Mouse (Mus musculus) T-helper 2 cell (primary cell): ENCODE results near the gene Zfp408.
"Not testable (repeated sequence)": the region's sequence is repeated elsewhere in the genome, so short reads cannot be mapped to it uniquely, and the experiment has no call there.

Experiments used
- in situ Hi-C: fragments of 300-600 bp; cut with MboI, MseI; formaldehyde crosslinking; loops from one replicate; pipeline ENCODE4 v1.15.1; 2025; ENCODE audit warnings: high pct_unique_total_duplicates

The Zfp408 gene

GRCm38 (mm10) chr2:91651458-91652258 is 2.1 kb upstream of the Zfp408 start:
- in situ Hi-C loops, result no loop called here

DNA sequence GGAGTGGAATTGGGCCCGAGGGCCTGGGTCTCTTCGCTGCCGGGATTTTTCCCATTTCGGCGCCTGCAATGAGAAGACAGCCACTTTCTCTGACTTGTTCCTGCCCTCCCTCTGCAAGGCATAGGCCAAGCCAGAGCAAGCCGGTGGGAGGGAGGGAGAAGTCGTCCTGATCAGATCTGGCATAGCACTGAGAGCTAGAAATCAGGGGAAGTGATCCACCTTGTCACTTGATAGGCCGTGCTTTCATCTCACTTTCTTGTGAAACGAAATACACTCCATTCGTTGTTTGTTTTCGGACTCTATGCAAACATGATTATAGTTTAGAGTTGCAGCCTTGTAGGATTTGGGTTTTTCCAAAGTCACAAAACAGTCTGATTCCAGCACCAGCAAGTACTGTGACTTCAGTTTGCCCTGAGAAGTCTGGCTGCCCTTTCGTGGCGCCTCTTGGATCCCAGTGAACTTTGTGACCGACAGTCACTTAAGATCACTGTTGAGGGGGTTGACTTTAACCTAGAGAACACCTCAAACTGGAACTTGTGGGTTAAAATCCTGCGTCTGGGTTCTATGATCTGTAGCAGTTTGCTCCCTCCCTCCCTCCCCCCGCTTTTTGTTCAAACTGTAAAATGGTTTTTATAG is 887 bp upstream of the Zfp408 start:
- in situ Hi-C loops, result no loop called here

DNA sequence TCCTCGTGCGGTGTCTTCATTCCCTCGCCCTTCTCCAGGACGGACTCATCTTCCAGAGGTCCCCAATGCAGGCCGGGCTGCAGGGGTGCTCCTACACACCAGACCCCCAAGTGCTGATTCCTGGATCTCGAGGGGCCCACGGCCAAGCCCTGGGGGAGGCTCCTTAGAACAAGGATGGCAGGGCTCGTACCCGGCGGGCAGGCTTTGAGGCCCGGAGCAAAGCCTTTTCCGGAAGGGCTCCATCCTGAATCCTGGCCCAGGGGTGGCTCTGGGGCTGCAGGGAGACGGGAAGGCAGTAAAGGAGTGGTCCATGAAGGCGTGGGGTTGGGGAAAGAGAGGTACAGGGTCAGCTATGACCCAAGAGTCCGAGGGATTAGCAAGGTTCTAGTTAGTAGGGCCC is 439 bp downstream of the Zfp408 start:
- in situ Hi-C loops, result no loop called here

- in situ Hi-C loops, result no loop called here
These were observed 2.9 kb downstream of the Zfp408 start for GRCm38 (mm10) chr2:91646733-91647132.

GRCm38 (mm10) chr2:91645811-91646210 is 3.8 kb downstream of the Zfp408 start:
- in situ Hi-C loops, result no loop called here

- in situ Hi-C loops, result no loop called here
These were observed 4.2 kb downstream of the Zfp408 start for GRCm38 (mm10) chr2:91645354-91645753.

DNA sequence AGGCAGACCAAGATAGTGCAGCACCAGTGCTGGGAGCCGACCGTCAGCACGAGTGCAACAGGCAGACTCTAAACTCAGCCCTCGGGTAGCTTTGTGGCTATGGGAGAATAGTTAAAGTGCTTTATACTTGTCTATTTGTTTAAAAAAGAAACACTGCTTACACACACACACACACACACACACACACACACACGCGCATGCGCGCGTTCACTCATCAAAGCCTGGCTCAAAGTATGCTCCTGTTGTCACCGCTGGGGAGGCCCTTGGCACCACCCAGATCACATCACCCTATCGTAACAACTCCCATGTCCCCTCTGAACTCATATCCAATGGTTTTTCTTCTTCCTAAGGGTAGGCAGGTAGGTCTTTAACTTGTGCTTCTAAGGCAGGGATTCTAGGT is 5.6 kb downstream of the Zfp408 start:
- in situ Hi-C loops, result no loop called here

DNA sequence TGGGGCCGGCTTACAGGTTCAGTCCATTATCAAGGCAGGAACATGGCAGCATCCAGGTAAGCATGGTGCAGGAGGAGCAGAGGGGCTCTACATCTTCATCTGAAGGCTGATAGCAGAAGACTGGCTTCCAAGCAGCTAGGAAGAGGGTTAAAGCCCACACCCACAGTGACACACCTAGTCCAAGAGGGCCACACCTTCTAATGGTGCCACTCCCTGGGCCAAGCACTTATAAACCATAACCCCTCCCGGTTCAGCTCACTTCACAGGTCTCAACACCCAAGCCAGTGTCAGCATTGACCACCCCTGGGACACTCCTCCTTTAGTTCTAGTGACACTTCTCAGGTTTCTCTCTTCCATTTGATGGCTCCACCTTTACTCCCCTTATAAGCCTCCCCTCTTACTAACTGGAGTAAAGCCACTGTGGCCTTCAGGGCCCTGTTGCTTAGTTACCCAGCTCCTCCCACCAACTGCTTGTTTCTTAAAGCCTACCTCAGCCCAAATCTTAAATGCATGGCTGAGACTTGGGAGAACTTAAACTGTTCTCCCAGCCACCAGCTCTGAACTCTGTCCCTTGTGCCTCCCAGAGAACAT is 6.7 kb downstream of the Zfp408 start:
- in situ Hi-C loops, result no loop called here

DNA sequence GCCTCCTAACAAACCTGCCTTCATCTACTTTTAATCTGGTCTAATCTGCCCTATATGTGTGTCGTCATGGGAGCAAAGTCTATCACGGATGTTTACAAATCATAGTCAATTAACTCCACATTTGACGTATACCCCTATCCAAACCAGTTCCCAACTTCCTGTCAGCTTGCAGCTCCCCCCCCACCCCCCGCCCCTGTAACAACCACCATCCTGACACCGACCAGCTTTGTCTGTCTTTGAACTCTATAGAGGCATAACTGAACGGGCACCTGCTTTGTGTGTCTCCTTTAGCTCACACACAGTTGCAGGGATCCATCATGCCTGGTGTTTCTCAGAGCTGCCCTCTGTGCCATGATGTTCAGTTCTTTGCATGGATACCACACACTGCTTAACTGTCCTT is 10.7 kb downstream of the Zfp408 start:
- in situ Hi-C loops, result no loop called here

DNA sequence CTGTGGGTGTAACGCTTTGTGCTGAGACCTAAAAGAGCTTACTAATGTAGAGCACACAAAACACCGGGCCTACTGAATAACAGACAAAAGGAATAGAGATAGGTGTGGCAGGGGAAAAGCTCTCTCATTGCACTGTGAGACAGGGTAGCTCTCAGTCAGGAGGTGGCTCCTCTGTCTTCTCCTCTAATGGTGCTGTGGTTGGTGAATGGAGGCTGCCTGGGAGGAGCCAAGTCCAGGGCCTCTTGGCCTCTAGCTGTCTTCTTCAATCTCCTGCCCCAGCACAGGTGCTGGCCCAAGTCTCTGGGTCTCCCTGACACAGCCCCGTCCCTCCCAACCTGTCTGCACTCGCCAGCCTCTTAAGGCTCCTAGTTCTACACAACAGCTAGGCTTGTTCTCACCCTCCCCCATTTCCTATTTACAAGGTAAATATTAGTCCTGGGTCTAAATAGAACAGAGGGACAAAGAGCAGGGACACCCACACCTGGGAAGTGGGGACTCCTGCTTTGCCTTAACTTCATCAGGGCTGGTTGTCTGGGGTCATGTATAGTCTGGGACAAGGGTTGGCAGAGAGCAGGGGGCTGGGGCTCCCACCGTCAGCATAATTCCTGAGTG is 12.8 kb downstream of the Zfp408 start:
- in situ Hi-C loops, result no loop called here

GRCm38 (mm10) chr2:91636229-91636628 is 13.4 kb downstream of the Zfp408 start, which contains the start of gene F2:
F2 (minus strand) TSS chr2:91636414.
- in situ Hi-C loops, result no loop called here

GRCm38 (mm10) chr2:91635486-91635885 is 14.1 kb downstream of the Zfp408 start:
- in situ Hi-C loops, result no loop called here

GRCm38 (mm10) chr2:91634841-91635240 is 14.8 kb downstream of the Zfp408 start:
- in situ Hi-C loops, result no loop called here

GRCm38 (mm10) chr2:91633334-91633977 is 16.1 kb downstream of the Zfp408 start:
- in situ Hi-C loops, result no loop called here

- in situ Hi-C loops, result no loop called here
These were observed 17.3 kb downstream of the Zfp408 start for GRCm38 (mm10) chr2:91632316-91632715.

DNA sequence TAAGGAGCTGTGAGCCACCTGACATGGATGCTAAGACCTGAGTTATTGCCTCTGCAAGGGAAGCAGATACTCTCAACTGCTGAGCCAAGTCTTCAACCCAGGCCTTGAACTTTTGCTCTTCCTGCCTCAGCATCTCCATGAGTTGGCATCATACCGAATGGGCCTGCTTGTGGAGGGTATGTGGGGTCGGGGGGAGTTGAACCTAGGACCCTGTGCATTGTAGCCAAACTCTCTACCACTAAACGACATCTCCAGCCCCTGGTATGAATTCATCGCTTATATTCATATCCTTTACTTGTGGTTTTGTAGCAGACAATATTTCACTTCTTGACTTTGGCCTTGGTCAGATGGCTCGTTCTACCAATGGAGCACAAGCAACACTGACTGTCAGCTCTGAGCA is 17.8 kb downstream of the Zfp408 start:
- in situ Hi-C loops, result no loop called here

GRCm38 (mm10) chr2:91630384-91630783 is 19.2 kb downstream of the Zfp408 start:
- in situ Hi-C loops, result no loop called here

- in situ Hi-C loops, result no loop called here
These were observed 19.9 kb downstream of the Zfp408 start for GRCm38 (mm10) chr2:91629682-91630081.

GRCm38 (mm10) chr2:91628171-91628570 is 21.4 kb downstream of the Zfp408 start:
- in situ Hi-C loops, result no loop called here

GRCm38 (mm10) chr2:91627486-91627885 is 22.1 kb downstream of the Zfp408 start:
- in situ Hi-C loops, result no loop called here

DNA sequence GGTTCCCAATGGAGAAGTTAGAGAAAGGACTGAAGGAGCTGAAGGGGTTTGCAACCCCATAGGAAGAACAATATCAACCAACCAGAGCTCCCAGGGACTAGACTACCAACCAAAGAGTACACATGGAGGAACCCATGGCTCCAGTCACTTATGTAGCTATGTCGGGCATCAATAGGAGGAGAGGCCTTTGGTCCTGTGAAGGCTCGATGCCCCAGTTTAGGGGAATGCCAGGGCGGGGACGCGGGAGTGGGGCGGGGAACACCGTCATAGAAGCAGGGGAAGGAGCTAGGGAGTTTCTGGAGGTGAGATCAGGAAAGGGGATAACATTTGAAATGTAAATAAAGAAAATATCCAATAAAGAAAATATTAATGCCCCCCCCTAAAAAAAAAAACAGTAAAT is 26.2 kb downstream of the Zfp408 start:
- in situ Hi-C loops, result not testable (repeated sequence)

GRCm38 (mm10) chr2:91622356-91622755 is 27.2 kb downstream of the Zfp408 start:
- in situ Hi-C loops, result no loop called here
